Mouse (Mus musculus): ENCODE data around the gene Pcgf5.

Pcgf5 gene

GRCm38 (mm10) chr19:36348161-36348800, at the start of gene Pcgf5:
TSS of gene Pcgf5 (plus strand) at chr19:36348309.
- DNase-seq = peak; percentile 61 to 73

- no peak for DNase-seq
These were observed 42.6 kb upstream of the Pcgf5 start for GRCm38 (mm10) chr19:36305542-36305941.

GRCm38 (mm10) chr19:36314010-36314409, 34.1 kb upstream of the Pcgf5 start:
- no peak for DNase-seq

GRCm38 (mm10) chr19:36319735-36320134, 28.4 kb upstream of the Pcgf5 start:
- DNase-seq = no peak

GRCm38 (mm10) chr19:36321066-36321465, 27.0 kb upstream of the Pcgf5 start:
- DNase-seq = no peak

- no peak for DNase-seq
These were observed 24.8 kb upstream of the Pcgf5 start for GRCm38 (mm10) chr19:36323326-36323725.

- DNase-seq = no peak
These were observed 19.4 kb upstream of the Pcgf5 start for GRCm38 (mm10) chr19:36328678-36329077.

GRCm38 (mm10) chr19:36347376-36347775, 733 bp upstream of the Pcgf5 start:
- DNase-seq = peak; percentile 16 to 36

- DNase-seq = peak in 1 of 2 experiments; percentile 4
These were observed 313 bp upstream of the Pcgf5 start for GRCm38 (mm10) chr19:36347831-36348160.

GRCm38 (mm10) chr19:36348801-36349486, 835 bp downstream of the Pcgf5 start:
- DNase-seq = peak; percentile 54 to 65

- no peak for DNase-seq
These were observed 1.4 kb downstream of the Pcgf5 start for GRCm38 (mm10) chr19:36349487-36349955.

- peak; percentile 17 to 28 for DNase-seq
These were observed 2.1 kb downstream of the Pcgf5 start for GRCm38 (mm10) chr19:36350181-36350580.

- no peak for DNase-seq
These were observed 2.8 kb downstream of the Pcgf5 start for GRCm38 (mm10) chr19:36350870-36351269.

- no peak for DNase-seq
These were observed 14.4 kb downstream of the Pcgf5 start for GRCm38 (mm10) chr19:36362541-36362940.

- DNase-seq = no peak
These were observed 16.6 kb downstream of the Pcgf5 start for GRCm38 (mm10) chr19:36364757-36365156.

GRCm38 (mm10) chr19:36371478-36371877, 23.4 kb downstream of the Pcgf5 start:
- no peak for DNase-seq

- DNase-seq = no peak
These were observed 25.0 kb downstream of the Pcgf5 start for GRCm38 (mm10) chr19:36373056-36373621.

GRCm38 (mm10) chr19:36375200-36375783, 27.2 kb downstream of the Pcgf5 start:
- no peak for DNase-seq

- no peak for DNase-seq
These were observed 29.6 kb downstream of the Pcgf5 start for GRCm38 (mm10) chr19:36377729-36378128.

- no peak for DNase-seq
These were observed 30.6 kb downstream of the Pcgf5 start for GRCm38 (mm10) chr19:36378511-36379232.

- no peak for DNase-seq
These were observed 34.8 kb downstream of the Pcgf5 start for GRCm38 (mm10) chr19:36382901-36383300.

GRCm38 (mm10) chr19:36383977-36384376, 35.9 kb downstream of the Pcgf5 start:
- DNase-seq = no peak

GRCm38 (mm10) chr19:36384426-36384825, 36.3 kb downstream of the Pcgf5 start:
- no peak for DNase-seq
